Mouse (Mus musculus) retina, embryonic 14.5 days (tissue): ENCODE measurements around the gene Grm2.
A peak's percentile ranks its signal among the peaks of the same experiment; 100 is the strongest.
"Not testable (repeated sequence)": the region's sequence is repeated elsewhere in the genome, so short reads cannot be mapped to it uniquely, and the experiment has no call there.

Source experiments
- DNase-seq: peaks from one replicate; pipeline ENCODE4 v3.0.0-alpha.2; 2015; ENCODE audit warnings: low spot score

Grm2 gene

DNA sequence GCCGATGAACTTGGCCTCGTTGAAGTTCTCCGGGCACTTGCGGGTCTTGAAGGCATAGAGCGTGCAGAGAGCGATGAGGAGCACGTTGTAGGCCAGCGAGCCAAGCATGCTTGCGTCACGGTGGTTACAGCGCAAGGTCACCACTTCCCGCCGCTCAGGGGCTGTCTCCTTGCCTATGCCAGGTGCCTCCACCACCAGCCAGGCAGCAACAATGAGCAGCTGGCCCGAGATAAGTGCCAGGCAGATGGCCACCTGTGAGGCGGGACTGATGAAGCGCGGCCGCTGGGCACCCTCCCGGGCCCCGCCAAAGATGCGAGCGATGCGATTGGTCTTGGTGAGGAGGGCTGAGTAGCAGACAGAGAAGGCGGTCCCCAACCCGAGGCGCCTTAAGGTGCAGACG lies 8.7 kb downstream of the Grm2 start:
- no peak for DNase-seq

GRCm38 (mm10) chr9:106645684-106646271 lies 10.1 kb downstream of the Grm2 start:
- no peak for DNase-seq

DNA sequence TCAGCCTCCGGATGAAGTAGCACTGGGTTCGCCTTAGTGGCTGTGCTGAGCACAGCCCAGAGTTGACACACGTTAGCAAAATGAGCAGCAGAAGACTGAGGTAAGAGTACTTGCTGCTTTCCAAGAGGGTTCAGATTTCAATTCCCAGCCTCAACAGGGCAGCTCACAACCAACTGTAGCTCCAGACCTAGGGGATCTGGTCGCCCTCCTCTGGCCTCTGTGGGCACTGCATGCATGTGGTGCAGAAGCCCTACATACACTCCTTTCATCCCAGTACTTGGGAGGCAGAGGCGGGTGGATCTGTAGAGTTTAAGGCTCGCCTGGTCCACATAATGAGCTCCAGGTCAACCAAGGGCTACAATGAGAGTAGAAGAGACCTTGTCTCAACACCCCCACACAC lies 12.1 kb downstream of the Grm2 start:
- DNase-seq, result no peak

DNA sequence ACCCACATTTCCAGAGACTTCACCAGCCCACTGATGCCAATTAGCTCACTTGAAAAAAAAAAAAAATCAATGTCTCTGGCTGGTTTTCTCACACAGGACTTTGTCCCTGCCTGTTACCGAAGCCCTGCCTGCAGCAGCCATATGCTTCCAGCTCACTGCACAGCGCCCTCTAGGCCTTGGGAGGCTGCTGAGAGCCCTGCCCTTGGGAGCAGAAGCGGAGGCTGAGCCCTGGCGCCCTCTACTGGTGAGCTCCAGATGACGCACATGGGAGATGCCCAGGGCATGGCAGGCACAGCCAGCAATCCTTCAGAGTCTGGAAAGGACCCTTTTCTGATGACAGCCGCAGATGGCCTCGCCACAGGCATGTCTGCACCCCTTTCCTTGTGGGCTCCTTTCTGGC lies 12.8 kb downstream of the Grm2 start:
- peak; percentile 93 for DNase-seq

DNA sequence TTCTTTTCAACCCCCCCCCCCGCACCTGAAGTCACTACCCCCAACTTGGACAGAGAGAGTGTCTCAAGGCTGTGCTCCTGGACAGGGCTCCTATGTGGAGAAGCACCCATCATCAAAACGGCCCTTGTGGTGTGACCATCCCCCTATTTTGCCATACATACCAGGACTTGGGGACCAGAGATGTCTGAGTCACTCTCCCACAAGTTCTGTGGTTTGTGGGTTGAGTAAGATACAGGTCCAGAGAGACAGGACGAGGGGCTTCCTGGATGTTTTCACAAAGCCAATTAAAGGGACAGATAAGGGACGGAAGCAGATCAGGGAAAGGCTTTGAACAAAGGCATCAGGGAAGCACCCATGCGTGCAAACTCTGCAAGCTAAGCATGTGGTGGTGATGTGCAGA lies 14.5 kb downstream of the Grm2 start:
- DNase-seq, result no peak

DNA sequence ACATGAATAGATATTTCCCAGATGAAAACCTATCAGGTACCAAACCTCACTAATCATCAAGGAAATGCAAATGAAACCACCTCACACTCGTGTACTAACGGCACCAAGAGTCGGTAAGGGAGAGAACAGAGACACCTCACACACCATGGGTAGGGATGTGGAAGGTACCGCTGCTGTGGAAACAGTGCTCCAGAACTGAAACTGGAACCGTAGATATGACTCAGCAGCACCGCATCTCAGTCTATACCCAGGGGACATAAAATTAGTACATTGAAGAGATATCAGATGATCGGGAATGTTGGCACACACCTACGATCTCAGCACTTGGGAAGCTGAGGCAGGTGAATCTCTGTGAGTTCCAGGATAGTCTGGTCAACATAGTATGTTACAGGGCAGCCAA lies 17.7 kb downstream of the Grm2 start:
- no peak for DNase-seq

DNA sequence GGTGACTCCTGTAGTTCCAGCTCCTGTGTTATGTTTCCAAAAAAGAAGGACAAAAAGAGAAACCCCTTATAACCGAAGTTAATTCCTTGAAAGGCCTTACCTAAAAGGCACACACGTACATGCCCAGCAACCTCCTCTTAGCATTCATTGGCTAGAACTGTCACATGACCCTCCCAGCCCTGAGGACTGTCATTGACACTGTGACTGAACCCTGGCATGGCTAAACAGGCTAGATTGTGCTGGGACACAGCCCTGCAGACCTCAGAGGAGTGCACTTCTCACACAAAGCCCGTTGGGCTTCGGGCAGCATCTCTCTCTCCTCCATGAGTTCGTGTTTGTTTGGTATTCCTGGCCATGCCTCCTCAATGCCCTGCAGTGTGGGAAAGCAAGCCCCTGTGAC lies 23.7 kb downstream of the Grm2 start:
- DNase-seq, result no peak

GRCm38 (mm10) chr9:106627796-106628195 lies 28.1 kb downstream of the Grm2 start:
- not testable (repeated sequence) for DNase-seq

DNA sequence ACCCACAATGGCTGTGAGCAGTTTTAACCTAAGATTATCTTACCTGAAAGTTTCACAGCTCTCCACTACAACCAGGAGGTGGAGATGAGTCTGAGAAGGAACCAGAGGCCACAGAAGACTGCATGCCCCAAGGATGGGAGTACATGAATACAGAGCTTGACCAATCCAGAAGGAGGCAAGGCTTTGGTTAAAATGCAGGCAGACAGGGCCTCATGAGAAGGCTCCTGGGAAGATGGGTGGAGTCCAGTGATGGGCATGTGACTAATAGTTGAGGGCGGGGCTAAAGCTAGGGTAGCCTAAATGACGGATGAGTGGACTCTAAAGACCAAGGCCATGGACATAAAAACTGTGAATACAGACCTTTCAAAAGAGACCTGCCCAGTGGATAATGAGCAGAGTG lies 29.6 kb downstream of the Grm2 start, which contains the start of gene Iqcf6:
Gene Iqcf6, plus strand, starts transcription at position 301 of the 400 bp plus-strand sequence.
- no peak for DNase-seq

GRCm38 (mm10) chr9:106617496-106617895 lies 38.4 kb downstream of the Grm2 start:
- DNase-seq, result no peak

GRCm38 (mm10) chr9:106616306-106616705 lies 39.6 kb downstream of the Grm2 start:
- no peak for DNase-seq

GRCm38 (mm10) chr9:106614616-106615015 lies 41.3 kb downstream of the Grm2 start:
- DNase-seq, result no peak

DNA sequence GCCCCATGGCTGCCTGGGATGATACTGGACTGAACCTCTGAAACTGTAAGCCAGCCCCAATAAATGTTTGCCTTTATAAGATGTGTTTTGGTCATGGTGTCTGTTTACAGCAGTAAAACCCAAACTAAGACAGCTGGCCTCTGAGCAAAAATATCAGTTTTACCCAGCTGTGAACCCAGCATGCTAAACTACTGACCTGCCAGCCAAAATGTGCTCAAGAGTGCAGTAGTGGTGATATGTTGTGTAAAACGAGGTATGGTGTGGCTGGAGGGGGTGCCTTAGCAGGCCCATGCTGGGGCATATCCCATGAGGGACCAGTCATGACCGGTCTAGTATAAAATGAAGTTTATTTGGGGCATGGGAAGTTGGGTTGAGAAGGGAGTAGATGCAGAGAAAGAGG lies 41.9 kb downstream of the Grm2 start:
- no peak for DNase-seq

DNA sequence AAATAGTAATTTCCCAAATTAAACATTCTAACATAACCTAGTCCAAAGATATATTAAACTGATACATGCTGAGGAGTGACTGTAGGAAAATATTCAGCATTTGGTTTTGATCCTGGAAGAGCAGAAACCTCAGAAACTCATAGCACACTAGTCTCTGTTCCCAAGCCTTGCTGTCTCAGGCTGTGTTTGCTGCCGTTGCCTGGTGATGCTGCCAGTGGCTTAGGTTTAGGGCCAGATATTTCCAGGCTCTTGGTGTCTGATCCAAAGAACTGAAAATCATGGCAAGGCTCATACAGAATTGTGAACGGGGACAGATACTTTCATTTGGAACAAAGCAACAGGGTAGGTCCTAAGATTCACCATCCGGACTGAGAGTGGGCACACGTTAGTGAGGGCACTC lies 45.2 kb downstream of the Grm2 start:
- no peak for DNase-seq

- DNase-seq, result peak; percentile 68
Observed at GRCm38 (mm10) chr9:106600546-106600945, 55.3 kb downstream of the Grm2 start.

- no peak for DNase-seq
Observed at GRCm38 (mm10) chr9:106598466-106598865, 57.4 kb downstream of the Grm2 start.

DNA sequence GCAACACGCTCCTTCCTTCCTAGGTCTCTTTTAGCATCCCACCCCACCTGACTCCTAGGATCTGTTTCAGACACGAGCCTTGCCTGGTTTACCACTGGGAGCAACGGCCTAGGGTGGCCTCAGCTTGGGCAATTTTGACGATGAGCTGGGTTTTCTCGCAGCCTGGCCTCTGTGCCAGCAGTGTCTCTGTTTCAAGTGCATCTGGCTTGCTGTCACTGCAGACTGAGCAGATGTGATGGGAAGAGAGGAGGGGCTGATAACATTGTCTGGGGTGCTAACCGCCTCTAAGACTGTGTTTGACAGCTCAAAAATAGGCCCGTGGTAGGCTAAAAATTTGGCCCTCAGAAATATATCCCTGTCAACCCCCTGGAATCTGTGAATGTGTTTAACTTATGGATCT lies 60.0 kb downstream of the Grm2 start:
- DNase-seq, result peak; percentile 7

GRCm38 (mm10) chr9:106595402-106595801 lies 60.5 kb downstream of the Grm2 start:
- DNase-seq, result not testable (repeated sequence)
